Mouse (Mus musculus) forebrain, embryonic 11.5 days (tissue): ENCODE measurements at regions not wholly inside any gene's neighbourhood (a gene's known extent, or its start where the extent isn't known, plus 50 kb on each side); places are given as distances from the start of the nearest gene placed in this dataset.

Experiments used
- ATAC-seq: fragments of 200-750 bp; cut with Nextera tagmentation; replicated peaks from 2 replicates; pipeline ENCODE4 v1.8.0; 2017; ENCODE audit warnings: moderate TSS enrichment; ENCODE audit not compliant: low FRiP score
- DNase-seq: peaks from one replicate; pipeline ENCODE4 v3.0.0-alpha.2; 2017; ENCODE audit warnings: low spot score
- H3K27ac ChIP-seq: fragments of 300-500 bp; sonication (generic); 2 replicates; pipeline ENCODE4 v1.5.1; 2014; ENCODE audit warnings: low read depth, low read length
- H3K27me3 ChIP-seq: fragments of 300-500 bp; sonication (generic); 2 replicates; pipeline ENCODE4 v1.6.1; 2014; ENCODE audit warnings: mild to moderate bottlenecking, low read length, mixed read lengths; ENCODE audit not compliant: control insufficient read depth, insufficient read depth
- H3K36me3 ChIP-seq: fragments of 300-500 bp; sonication (generic); 2 replicates; pipeline ENCODE4 v1.6.1; 2014; ENCODE audit warnings: mild to moderate bottlenecking, low read length, moderate library complexity, mixed read lengths; ENCODE audit not compliant: control insufficient read depth, insufficient read depth
- H3K4me1 ChIP-seq: fragments of 300-500 bp; sonication (generic); replicated peaks from 2 replicates; pipeline ENCODE4 v1.6.1; 2014; ENCODE audit warnings: low read length, mixed read lengths; ENCODE audit not compliant: control insufficient read depth, insufficient read depth
- H3K4me2 ChIP-seq: fragments of 300-500 bp; sonication (generic); 2 replicates; pipeline ENCODE4 v1.6.1; 2014; ENCODE audit warnings: low read depth, mild to moderate bottlenecking, low read length, moderate library complexity, mixed read lengths; ENCODE audit not compliant: severe bottlenecking
- H3K4me3 ChIP-seq: fragments of 300-500 bp; sonication (generic); 2 replicates; pipeline ENCODE4 v1.5.1; 2014; ENCODE audit warnings: low read depth, low read length
- H3K9ac ChIP-seq: fragments of 300-500 bp; sonication (generic); 2 replicates; pipeline ENCODE4 v1.6.1; 2014; ENCODE audit warnings: low read length
- H3K9me3 ChIP-seq: fragments of 300-500 bp; sonication (generic); 2 replicates; pipeline ENCODE4 v1.6.1; 2016; ENCODE audit warnings: low read length, mixed read lengths; ENCODE audit not compliant: control insufficient read depth
- WGBS: fragments of 180-500 bp; shearing (Covaris S2); extraction: QIAGEN DNeasy Blood & Tissue Kit; methylation state at CpG from one replicate; pipeline ENCODE4 v1.1.7; 2014; 5-methylcytosine and 5-hydroxymethylcytosine counted together

DNA sequence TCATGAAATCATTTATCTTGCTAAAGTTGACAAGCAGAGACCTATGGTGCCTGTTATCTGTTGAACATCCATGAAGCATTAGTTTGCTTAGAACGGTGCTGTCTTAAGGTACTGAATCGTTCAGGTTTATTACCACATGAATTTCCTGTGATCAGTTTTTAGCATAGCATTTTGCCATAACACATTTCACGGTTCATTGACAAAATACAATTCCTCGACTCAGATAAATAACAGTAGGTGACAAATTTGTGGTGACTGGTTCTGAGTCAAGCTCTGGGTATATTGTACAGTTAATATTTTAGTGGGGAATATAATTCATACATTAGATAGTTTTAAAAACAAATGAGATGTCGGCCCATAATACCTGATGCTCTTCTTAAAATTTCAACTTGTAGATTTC is 1207.5 kb upstream of the Tenm2 start:
- no peak for DNase-seq
- Histone ChIP-seq H3K27ac (no peak overlapping the region), H3K4me2 (no peak overlapping the region), H3K4me1 (no peaks in the 10 kb centered on the region), H3K27me3 (no peaks in the 10 kb centered on the region), H3K9ac (no peak overlapping the region), H3K4me3 (no peak overlapping the region), H3K36me3 (no peaks in the 10 kb centered on the region), H3K9me3 (no peaks in the 10 kb centered on the region)
- 91% methylated on average over 5 of the region's 5 CpGs for WGBS
- no peak for ATAC-seq

DNA sequence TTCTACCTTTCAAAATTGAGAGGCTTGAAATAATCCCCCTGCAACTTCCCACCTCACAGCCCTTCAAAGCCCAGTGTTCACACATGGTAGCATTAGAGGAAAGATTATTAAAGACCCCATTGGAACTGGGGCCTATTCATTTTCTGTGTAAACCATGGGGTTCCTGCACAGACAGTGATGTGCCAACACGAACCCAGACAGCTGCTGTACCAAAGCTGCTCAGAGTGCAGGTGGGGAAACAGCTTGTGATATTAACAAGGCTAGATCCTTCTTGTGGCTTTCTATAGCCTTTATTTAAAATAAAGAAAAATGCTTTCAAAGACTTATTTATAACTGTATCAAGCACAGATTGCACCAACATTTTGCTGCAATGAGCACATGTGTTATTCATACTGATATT is 1174.5 kb upstream of the Tenm2 start:
- H3K9ac ChIP-seq = no peak overlapping the region
- WGBS = 22% methylated on average over 1 of the region's 1 CpGs
- no peaks in the 10 kb centered on the region for H3K9me3 ChIP-seq
- no peak overlapping the region for H3K27ac ChIP-seq
- no peaks in the 10 kb centered on the region for H3K4me1 ChIP-seq
- no peak for DNase-seq
- no peak overlapping the region for H3K4me2 ChIP-seq
- no peaks in the 10 kb centered on the region for H3K27me3 ChIP-seq
- no peak; the same call in 1 of the 2 replicates for ATAC-seq
- no peak overlapping the region for H3K4me3 ChIP-seq
- no peaks in the 10 kb centered on the region for H3K36me3 ChIP-seq

DNA sequence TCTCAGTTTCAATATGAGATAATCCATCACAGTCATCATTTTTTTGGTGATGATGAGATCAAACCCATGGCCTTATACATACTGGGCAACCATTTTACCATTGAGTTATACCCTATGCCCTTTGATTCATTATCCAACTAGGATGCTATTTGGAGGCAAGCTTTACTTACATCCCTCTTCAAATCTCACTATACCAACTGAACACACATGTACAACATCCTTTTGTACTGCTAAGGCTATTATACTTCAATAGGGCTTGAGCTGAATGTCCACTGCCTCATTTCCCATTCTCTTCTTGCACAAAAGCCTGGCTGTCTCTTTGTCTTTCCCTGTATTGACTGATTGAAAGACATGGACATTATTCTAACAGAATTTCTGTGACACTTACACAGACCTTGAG is 1162.0 kb upstream of the Tenm2 start:
- DNase-seq = no peak
- H3K36me3 ChIP-seq = no peaks in the 10 kb centered on the region
- H3K9ac ChIP-seq = no peak overlapping the region
- no peak overlapping the region for H3K4me3 ChIP-seq
- no peak overlapping the region for H3K27ac ChIP-seq
- ATAC-seq = no peak
- H3K9me3 ChIP-seq = no peaks in the 10 kb centered on the region
- no peaks in the 10 kb centered on the region for H3K27me3 ChIP-seq
- no peak overlapping the region for H3K4me2 ChIP-seq
- H3K4me1 ChIP-seq = no peaks in the 10 kb centered on the region

DNA sequence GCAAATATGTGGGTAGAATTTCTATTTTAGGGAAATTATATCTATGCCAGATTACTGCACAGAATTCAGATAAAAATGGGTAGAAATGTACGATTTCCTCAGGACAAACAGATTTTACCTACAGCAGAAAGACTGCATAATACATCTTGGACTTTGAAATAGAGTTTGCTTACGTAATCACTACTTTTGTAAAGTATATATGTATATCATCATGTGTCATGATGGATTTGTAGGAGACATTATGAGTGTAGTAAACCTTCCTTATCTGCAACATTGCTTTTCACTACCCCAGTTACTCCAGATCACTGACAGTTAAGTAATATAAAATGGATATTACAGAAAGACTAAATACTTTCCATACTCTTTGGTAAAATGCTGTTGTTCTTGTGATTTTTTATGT is 1151.2 kb upstream of the Tenm2 start:
- no peaks in the 10 kb centered on the region for H3K9me3 ChIP-seq
- no peak overlapping the region for H3K4me2 ChIP-seq
- no peaks in the 10 kb centered on the region for H3K36me3 ChIP-seq
- no peaks in the 10 kb centered on the region for H3K27me3 ChIP-seq
- H3K4me3 ChIP-seq = no peak overlapping the region
- no peak overlapping the region for H3K9ac ChIP-seq
- no peak for ATAC-seq
- no peak overlapping the region for H3K27ac ChIP-seq
- 85% methylated on average over 2 of the region's 2 CpGs for WGBS
- DNase-seq = no peak
- no peaks in the 10 kb centered on the region for H3K4me1 ChIP-seq

DNA sequence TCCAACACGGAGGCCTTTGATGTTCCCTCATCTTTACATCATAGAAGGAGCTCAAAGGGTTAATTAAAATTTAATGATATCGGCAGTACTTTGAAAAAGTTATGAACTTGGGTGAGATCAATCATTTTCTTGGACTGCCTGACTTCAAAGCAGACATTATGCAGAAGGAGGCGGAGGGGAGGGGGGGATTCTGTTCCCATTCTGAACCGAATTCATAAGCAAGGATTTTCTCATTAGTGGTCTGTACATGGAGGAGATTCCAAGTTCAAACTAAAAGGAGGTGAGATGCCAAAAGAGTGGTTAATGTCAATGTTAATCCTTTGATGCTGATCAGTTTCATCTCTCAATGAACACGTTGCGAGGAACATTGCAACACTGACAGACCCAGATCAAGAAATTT is 1110.7 kb upstream of the Tenm2 start:
- Histone ChIP-seq H3K36me3 (no peaks in the 10 kb centered on the region), H3K4me3 (no peak overlapping the region), H3K9ac (no peak overlapping the region), H3K27me3 (no peaks in the 10 kb centered on the region), H3K9me3 (no peaks in the 10 kb centered on the region), H3K27ac (no peak overlapping the region), H3K4me2 (no peak overlapping the region), H3K4me1 (no peaks in the 10 kb centered on the region)
- peak; percentile 56; the same call in 1 of the 2 replicates for ATAC-seq
- 58% methylated on average over 6 of the region's 6 CpGs for WGBS
- DNase-seq = peak; percentile 50

DNA sequence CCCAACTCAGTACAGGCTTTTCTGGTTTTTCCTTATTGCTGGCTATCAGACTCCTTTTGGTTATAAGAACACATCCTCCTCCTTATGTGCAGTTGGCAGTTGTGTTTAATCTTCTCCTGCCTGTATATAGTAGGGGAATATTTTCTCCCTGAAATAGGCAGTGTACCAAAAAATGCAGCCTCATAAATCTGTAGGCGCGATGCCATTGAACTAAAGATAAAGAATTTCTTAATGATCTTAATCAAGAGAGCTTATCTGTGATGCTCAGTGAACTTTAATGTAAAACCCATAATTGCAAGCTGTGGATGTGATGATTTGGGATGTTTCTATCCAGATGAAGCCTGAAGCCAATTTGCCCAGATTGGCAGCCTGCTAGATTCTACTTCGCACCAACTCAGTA is 1099.6 kb upstream of the Tenm2 start:
- ATAC-seq = no peak
- Histone ChIP-seq H3K36me3 (no peaks in the 10 kb centered on the region), H3K4me3 (no peak overlapping the region), H3K4me1 (no peaks in the 10 kb centered on the region), H3K9me3 (no peaks in the 10 kb centered on the region), H3K27ac (no peak overlapping the region), H3K9ac (no peak overlapping the region), H3K4me2 (no peak overlapping the region), H3K27me3 (no peaks in the 10 kb centered on the region)
- 84% methylated on average over 3 of the region's 3 CpGs for WGBS
- DNase-seq = no peak

DNA sequence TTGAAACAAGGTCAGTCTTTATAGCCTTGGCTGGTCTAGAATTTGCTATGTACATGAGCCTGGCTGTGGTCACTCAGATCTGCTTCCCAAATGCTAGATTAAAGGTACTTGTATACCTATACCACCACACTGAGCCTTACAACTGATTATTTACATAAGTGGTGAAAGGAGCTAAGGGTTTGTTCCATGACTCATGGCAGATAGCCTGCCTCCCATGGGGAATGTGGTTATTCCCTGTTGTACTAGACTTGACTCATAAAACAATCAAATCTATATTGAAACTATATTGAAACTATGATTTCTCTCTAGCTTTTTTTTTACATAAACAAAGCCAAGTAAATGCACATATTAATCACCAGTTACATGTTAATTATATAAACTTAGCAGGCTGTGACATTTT is 1061.9 kb upstream of the Tenm2 start:
- Histone ChIP-seq H3K4me3 (no peak overlapping the region), H3K27ac (no peak overlapping the region), H3K9ac (no peak overlapping the region), H3K36me3 (no peaks in the 10 kb centered on the region), H3K4me2 (no peak overlapping the region), H3K9me3 (no peaks in the 10 kb centered on the region), H3K4me1 (no peaks in the 10 kb centered on the region), H3K27me3 (no peaks in the 10 kb centered on the region)
- ATAC-seq (no peak), DNase-seq (no peak)

DNA sequence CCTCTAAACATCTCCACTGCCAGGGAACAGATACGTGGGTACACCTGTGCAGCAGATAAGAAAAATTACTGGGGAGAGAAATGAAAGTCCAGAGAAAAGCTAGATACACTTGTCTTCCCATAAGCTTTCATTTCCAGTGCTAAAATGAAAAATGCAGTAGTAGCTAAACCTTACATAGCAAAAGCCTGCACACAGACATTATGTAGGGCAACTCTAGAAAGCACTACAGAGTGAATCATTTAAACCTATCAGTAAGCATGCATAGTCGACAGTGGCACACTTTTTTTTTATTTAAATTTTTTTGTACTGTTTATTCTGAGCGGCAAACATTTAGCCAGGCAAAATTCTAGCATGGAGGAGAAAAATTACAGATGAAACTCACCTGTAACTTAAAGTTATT is 1055.5 kb upstream of the Tenm2 start:
- DNase-seq (no peak), ATAC-seq (no peak)
- 84% methylated on average over 3 of the region's 3 CpGs for WGBS

DNA sequence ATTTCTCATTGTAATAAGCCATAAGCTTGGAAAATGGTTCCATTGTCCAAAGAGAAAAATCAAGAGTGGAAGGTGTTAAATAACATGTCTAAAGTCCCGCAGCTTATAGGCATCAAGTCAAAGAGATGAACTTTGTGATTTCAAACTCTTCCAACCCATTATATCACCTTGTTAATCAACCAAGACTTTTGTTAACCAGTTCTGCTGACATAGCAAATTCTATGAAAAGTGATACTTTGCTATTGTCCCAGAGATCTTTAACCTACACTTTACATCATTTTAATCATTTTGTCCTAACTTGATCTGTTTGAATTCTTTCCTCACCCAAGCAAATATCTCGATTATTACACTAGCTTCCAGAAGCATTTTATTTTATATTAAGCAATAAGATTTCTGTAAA is 1045.2 kb upstream of the Tenm2 start:
- DNase-seq (no peak), ATAC-seq (no peak)
- no peaks in the 10 kb centered on the region for H3K36me3 ChIP-seq
- no peak overlapping the region for H3K4me3 ChIP-seq
- no peaks in the 10 kb centered on the region for H3K9me3 ChIP-seq
- H3K27ac ChIP-seq = no peak overlapping the region
- H3K27me3 ChIP-seq = no peaks in the 10 kb centered on the region
- H3K4me1 ChIP-seq = no peaks in the 10 kb centered on the region
- WGBS = 81% methylated on average over 2 of the region's 2 CpGs
- no peak overlapping the region for H3K9ac ChIP-seq
- H3K4me2 ChIP-seq = no peak overlapping the region

More for the DNA sequence above, 1055.5 kb upstream of the Tenm2 start:
- H3K9me3 ChIP-seq = no peaks in the 10 kb centered on the region
- no peaks in the 10 kb centered on the region for H3K36me3 ChIP-seq
- no peak overlapping the region for H3K4me3 ChIP-seq
- no peaks in the 10 kb centered on the region for H3K27me3 ChIP-seq
- no peak overlapping the region for H3K27ac ChIP-seq
- no peak overlapping the region for H3K9ac ChIP-seq
- H3K4me2 ChIP-seq = no peak overlapping the region
- H3K4me1 ChIP-seq = no peaks in the 10 kb centered on the region
